Mouse (Mus musculus) stomach, postnatal 0 days (tissue): Measurements from ENCODE around the gene Cyb5r2. TPM values are rescaled to one million over a fixed set of nuclear protein-coding genes. Genes with fewer than 3 reads are reported as not detected.

Experiments
- ATAC-seq: fragments of 200-750 bp; cut with Nextera tagmentation; 2 replicates; pipeline ENCODE4 v1.8.0; 2017; ENCODE audit not compliant: low FRiP score, low TSS enrichment
- DNase-seq: peaks from one replicate; pipeline ENCODE4 v3.0.0-alpha.2; 2016; ENCODE audit warnings: low spot score
- H3K27ac ChIP-seq: fragments of 300-500 bp; sonication (generic); replicated peaks from 2 replicates; pipeline ENCODE4 v1.5.1; 2014; ENCODE audit warnings: mild to moderate bottlenecking, control low read depth
- H3K27me3 ChIP-seq: fragments of 300-500 bp; sonication (generic); 2 replicates; pipeline ENCODE4 v1.6.1; 2014; ENCODE audit warnings: low read length; ENCODE audit not compliant: control insufficient read depth, insufficient read depth
- H3K36me3 ChIP-seq: fragments of 300-500 bp; sonication (generic); 2 replicates; pipeline ENCODE4 v1.6.1; 2014; ENCODE audit warnings: low read length, mixed read lengths; ENCODE audit not compliant: control insufficient read depth, insufficient read depth
- H3K4me1 ChIP-seq: fragments of 300-500 bp; sonication (generic); replicated peaks from 2 replicates; pipeline ENCODE4 v1.6.1; 2014; ENCODE audit warnings: antibody characterized with exemption; ENCODE audit not compliant: control insufficient read depth, insufficient read depth
- H3K4me2 ChIP-seq: fragments of 300-500 bp; sonication (generic); replicated peaks from 2 replicates; pipeline ENCODE4 v1.6.1; 2014; ENCODE audit warnings: low read depth, mild to moderate bottlenecking, control low read depth, moderate library complexity
- H3K4me3 ChIP-seq: fragments of 300-500 bp; sonication (generic); 2 replicates; pipeline ENCODE4 v1.5.1; 2014; ENCODE audit warnings: low read depth, low read length, control low read depth
- H3K9ac ChIP-seq: fragments of 300-500 bp; sonication (generic); 2 replicates; pipeline ENCODE4 v1.6.1; 2014; ENCODE audit warnings: mild to moderate bottlenecking, low read length, control low read depth, mixed read lengths
- H3K9me3 ChIP-seq: fragments of 300-500 bp; sonication (generic); 2 replicates; pipeline ENCODE4 v1.6.1; 2016; ENCODE audit warnings: low read length; ENCODE audit not compliant: control insufficient read depth
- CTCF ChIP-seq: IDR thresholded peaks from 2 replicates; pipeline ENCODE4 v1.5.1; 2016; ENCODE audit warnings: antibody characterized with exemption, low read depth, mild to moderate bottlenecking, moderate library complexity
- EP300 ChIP-seq: optimal IDR thresholded peaks from 2 replicates; pipeline ENCODE3; 2016; ENCODE audit warnings: antibody characterized with exemption
- WGBS: fragments of 180-500 bp; shearing (Covaris S2); extraction: QIAGEN DNeasy Blood & Tissue Kit; methylation state at CpG from one replicate; pipeline ENCODE4 v1.1.7; 2014; 5-methylcytosine and 5-hydroxymethylcytosine counted together
- polyA plus RNA-seq: library from polyadenylated mRNA; unstranded; fragments of >200 nt; fragmentation: Nextera tagmentation; extraction: Ambion mirVana; gene quantifications from 2 replicates; pipeline ENCODE4 v1.2.1, GENCODE M21; 2015

Cyb5r2 gene
- polyA plus RNA-seq, 1 experiment from 2014 or later: 0.04 TPM

- DNase-seq: no peak
- peak overlapping the region; percentile 75 for H3K27ac ChIP-seq
- H3K4me1 ChIP-seq: no peaks in the 10 kb centered on the region
- no peak overlapping the region for H3K4me3 ChIP-seq
- H3K9me3 ChIP-seq: no peaks in the 10 kb centered on the region
- H3K36me3 ChIP-seq: no peaks in the 10 kb centered on the region
- 43% methylated on average over 13 of the region's 13 CpGs for WGBS
- H3K4me2 ChIP-seq: no peak overlapping the region
- no peak overlapping the region for H3K9ac ChIP-seq
- ATAC-seq: peak; percentile 51; the same call in 1 of the 2 replicates
- H3K27me3 ChIP-seq: no peaks in the 10 kb centered on the region
- TF ChIP-seq EP300 (no peak), CTCF (no peak)
Measured at GRCm38 (mm10) chr7:107702461-107703380, 55.1 kb downstream of the Cyb5r2 start.

GRCm38 (mm10) chr7:107700646-107701045 is 57.2 kb downstream of the Cyb5r2 start:
- Histone ChIP-seq H3K4me2 (no peak overlapping the region), H3K9ac (no peak overlapping the region), H3K9me3 (no peaks in the 10 kb centered on the region), H3K27me3 (no peaks in the 10 kb centered on the region), H3K4me3 (no peak overlapping the region), H3K27ac (no peak overlapping the region), H3K4me1 (no peaks in the 10 kb centered on the region), H3K36me3 (no peaks in the 10 kb centered on the region)
- TF ChIP-seq EP300 (no peak), CTCF (no peak)
- ATAC-seq (peak; percentile 75), DNase-seq (peak; percentile 67)
- WGBS: 72% methylated on average over 5 of the region's 5 CpGs

GRCm38 (mm10) chr7:107699926-107700325 is 57.9 kb downstream of the Cyb5r2 start:
- H3K36me3 ChIP-seq: no peaks in the 10 kb centered on the region
- TF ChIP-seq EP300: no peak
- no peak for TF ChIP-seq CTCF
- no peaks in the 10 kb centered on the region for H3K9me3 ChIP-seq
- H3K27ac ChIP-seq: 0 out of 2 replicates have a peak overlapping the region, but pooled peaks have one; percentile 36
- H3K4me1 ChIP-seq: no peaks in the 10 kb centered on the region
- H3K4me2 ChIP-seq: no peak overlapping the region
- H3K27me3 ChIP-seq: no peaks in the 10 kb centered on the region
- no peak overlapping the region for H3K4me3 ChIP-seq
- ATAC-seq: peak; percentile 23; the same call in 1 of the 2 replicates
- H3K9ac ChIP-seq: no peak overlapping the region
- WGBS: 53% methylated on average over 1 of the region's 1 CpGs
- no peak for DNase-seq

Other genes starting within 250 kb of the Cyb5r2 start
- gene Olfml1, start 190.6 kb downstream of the Cyb5r2 start, polyA plus RNA-seq: 10.2 and 11.0 TPM in 2 replicates
- gene Ppfibp2, start 162.8 kb downstream of the Cyb5r2 start, polyA plus RNA-seq: 17.8 and 19.2 TPM in 2 replicates
- gene 5330417H12Rik, start 132.9 kb downstream of the Cyb5r2 start, polyA plus RNA-seq: not detected in 2 replicates
- not detected in 2 replicates for gene Ovch2, start 43.2 kb upstream of the Cyb5r2 start, polyA plus RNA-seq
- not detected in 2 replicates for gene Olfr467, start 54.2 kb upstream of the Cyb5r2 start, polyA plus RNA-seq
- gene Olfr469, start 67.5 kb upstream of the Cyb5r2 start, polyA plus RNA-seq: not detected in 2 replicates
- not detected in 2 replicates for gene Olfr470, start 89.5 kb upstream of the Cyb5r2 start, polyA plus RNA-seq
- 0.04 TPM in 1 of 2 replicates, not detected in the other for gene Olfr472, start 139.9 kb upstream of the Cyb5r2 start, polyA plus RNA-seq
- gene Olfr473, start 172.4 kb upstream of the Cyb5r2 start, polyA plus RNA-seq: not detected in 2 replicates
- gene Olfr474, start 196.6 kb upstream of the Cyb5r2 start, polyA plus RNA-seq: not detected in 2 replicates
- gene Olfr476, start 206.8 kb upstream of the Cyb5r2 start, polyA plus RNA-seq: not detected in 2 replicates
- not detected in 2 replicates for gene Olfr477, start 228.7 kb upstream of the Cyb5r2 start, polyA plus RNA-seq